Mouse (Mus musculus): ENCODE data around the gene Wdr25. TPM values are rescaled to one million over a fixed set of nuclear protein-coding genes. Genes with fewer than 3 reads are reported as not detected.

Gene Wdr25
- total RNA-seq (2023; ENCODE audit: inconsistent age) = 5.6 to 9.3 TPM (median 8.8 TPM) in 4 replicates

GRCm38 (mm10) chr12:108892989-108893714 lies at the start of gene Wdr25:
TSS of gene Wdr25 (plus strand) at chr12:108893631.

GRCm38 (mm10) chr12:108893715-108894431 lies 442 bp downstream of the Wdr25 start, which contains the start of gene Wars:
TSS of gene Wars (minus strand) at chr12:108894174.

GRCm38 (mm10) chr12:109068167-109068653 lies 174.8 kb downstream of the Wdr25 start, which contains the start of gene Begain:
TSS of gene Begain (minus strand) at chr12:109068217.

Other genes with a start within 250 kb of the Wdr25 start
- not detected in 4 replicates for gene Degs2, start 191.3 kb upstream of the Wdr25 start, total RNA-seq (2023; ENCODE audit: inconsistent age)
- gene Yy1, start 100.7 kb upstream of the Wdr25 start, total RNA-seq (2023; ENCODE audit: inconsistent age) = 78.9 to 84.3 TPM (median 79.9 TPM) in 4 replicates
- gene Slc25a29, start 57.7 kb upstream of the Wdr25 start, total RNA-seq (2023; ENCODE audit: inconsistent age) = 2.8 to 8.4 TPM (median 4.2 TPM) in 4 replicates
- gene Slc25a47, start 57.6 kb upstream of the Wdr25 start, total RNA-seq (2023; ENCODE audit: inconsistent age) = 1.1 to 2.0 TPM (median 1.5 TPM) in 4 replicates
- gene Wars, start 543 bp downstream of the Wdr25 start, total RNA-seq (2023; ENCODE audit: inconsistent age) = 45.9 to 54.5 TPM (median 47.8 TPM) in 4 replicates
- 7.4 to 11.6 TPM (median 8.9 TPM) in 4 replicates for gene Begain, start 174.6 kb downstream of the Wdr25 start, total RNA-seq (2023; ENCODE audit: inconsistent age)

All from B cell, adult (primary cell).